13 mouse cellular contexts compared by ENCODE assay signal in the genomic region with DNA sequence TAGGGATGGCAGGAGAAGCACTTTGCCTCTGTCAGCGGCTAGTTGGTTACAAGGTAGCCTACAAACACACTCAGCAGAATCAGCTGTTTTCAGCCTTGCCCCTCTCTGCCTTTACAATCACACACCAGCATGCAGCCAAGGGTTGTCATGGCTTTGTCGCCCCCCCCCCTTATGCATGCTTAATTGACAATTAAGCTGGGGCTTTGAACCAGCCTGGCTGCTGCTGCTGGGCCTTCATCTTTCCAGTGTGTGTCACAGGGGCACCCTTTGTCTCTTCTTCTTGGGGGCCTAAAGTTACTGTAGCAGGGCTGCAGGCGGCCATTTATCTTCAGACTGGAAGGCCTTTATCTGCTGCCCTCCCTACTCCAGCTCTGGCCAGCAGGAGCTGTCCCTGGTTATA. TPM values are rescaled to one million over a fixed set of nuclear protein-coding genes. Genes with fewer than 3 reads are reported as not detected.
"Had no signal": no experiment of that assay in that cellular context is flagged by ENCODE, and none has a peak within 500 bp of the region (broad histone marks: within the 10 kb centered on the region; RNA-seq: fewer than 3 reads in every experiment).

No protein-coding gene starts in this region.

- H3K9ac ChIP-seq: limb, embryonic 12.5 days; liver, embryonic 14.5 days; neural tube, embryonic 15.5 days had no signal

- H3K4me3 ChIP-seq: limb, embryonic 12.5 days; neural tube, embryonic 15.5 days had no signal

- H3K9me3 ChIP-seq: limb, embryonic 12.5 days; neural tube, embryonic 15.5 days had no signal

- H3K4me2 ChIP-seq: limb, embryonic 12.5 days; neural tube, embryonic 15.5 days had no signal

- DNase-seq: kidney, adult 2 months; kidney, postnatal 36 days; layer of hippocampus, adult 9-11 months; liver; lung, adult 18-20 months; right cerebral cortex, postnatal 4 days; thymus, postnatal 36 days had no signal

- ATAC-seq: midbrain, embryonic 16.5 days had no signal

- H3K27me3 ChIP-seq: limb, embryonic 12.5 days had no signal

- H3K4me1 ChIP-seq: neural tube, embryonic 15.5 days had no signal

- H3K36me3 ChIP-seq: limb, embryonic 12.5 days; neural tube, embryonic 15.5 days had no signal

- H3K27ac ChIP-seq: limb, embryonic 12.5 days; liver, embryonic 14.5 days; neural tube, embryonic 15.5 days had no signal

RNA-seq across cellular contexts. Expression of a gene that starts 17.7 kb away (rescaled TPM):
- total RNA-seq: megakaryocyte-erythroid progenitor cell, adult 5-6 weeks had no signal
- polyA plus RNA-seq: limb, embryonic 12.5 days; thymus, postnatal 0 days had no signal
